Mouse (Mus musculus) kidney, postnatal 10 days (tissue): Measurements from ENCODE around the gene Sez6l.

ENCODE experiments used
- DNase-seq: peaks from one replicate; pipeline ENCODE4 v3.0.0; 2021; ENCODE audit warnings: mixed read lengths

Sez6l gene

DNA sequence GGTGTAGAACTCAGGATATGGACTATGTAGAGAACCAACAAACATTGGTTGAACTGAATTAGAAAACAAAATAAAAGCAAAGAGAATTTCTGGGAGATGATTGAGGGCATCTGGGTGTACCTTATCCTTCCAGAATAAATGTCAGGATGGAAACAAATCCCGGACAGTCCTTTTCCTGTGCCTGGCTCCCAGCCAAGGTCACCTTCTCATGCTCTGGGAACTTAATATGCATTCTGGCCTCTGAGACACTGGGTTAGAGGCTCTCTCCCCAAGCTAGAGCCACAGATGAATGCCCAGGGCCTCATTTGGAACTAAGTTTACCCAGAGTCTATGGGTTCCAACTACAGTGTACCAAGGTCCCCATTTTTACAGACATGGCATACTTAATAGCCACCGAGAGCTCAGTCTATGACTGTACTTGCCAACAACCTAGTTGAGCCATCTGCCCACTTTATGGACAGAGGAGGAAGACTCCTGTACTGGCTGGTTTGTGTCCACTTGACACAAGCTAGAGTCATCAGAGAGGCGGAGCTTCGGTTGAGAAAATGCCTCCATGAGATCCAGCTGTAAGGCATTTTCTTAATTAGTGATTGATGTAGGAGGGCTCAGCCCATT lies 7.3 kb upstream of the Sez6l start:
- DNase-seq, result peak; percentile 32

DNA sequence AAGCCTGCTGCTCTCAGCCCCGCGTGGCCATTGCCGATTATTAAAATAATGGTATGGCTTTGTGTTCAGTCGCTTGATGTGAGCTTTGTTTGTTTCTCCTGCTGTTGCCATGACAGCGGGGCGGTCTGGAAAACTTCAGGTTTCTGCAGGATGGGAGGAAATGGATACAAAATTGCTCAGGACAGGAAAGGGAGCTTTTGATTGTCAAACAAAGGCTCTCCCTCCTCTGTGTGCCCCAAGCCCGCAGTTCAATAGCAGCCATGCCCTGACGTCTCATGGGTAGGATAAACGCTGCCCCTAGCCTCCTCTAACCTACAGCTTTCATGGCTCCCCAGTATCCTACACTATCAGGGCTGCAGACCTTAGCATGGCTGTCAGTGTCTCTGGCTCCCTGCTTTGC lies 6.3 kb upstream of the Sez6l start:
- peak; percentile 16 for DNase-seq

DNA sequence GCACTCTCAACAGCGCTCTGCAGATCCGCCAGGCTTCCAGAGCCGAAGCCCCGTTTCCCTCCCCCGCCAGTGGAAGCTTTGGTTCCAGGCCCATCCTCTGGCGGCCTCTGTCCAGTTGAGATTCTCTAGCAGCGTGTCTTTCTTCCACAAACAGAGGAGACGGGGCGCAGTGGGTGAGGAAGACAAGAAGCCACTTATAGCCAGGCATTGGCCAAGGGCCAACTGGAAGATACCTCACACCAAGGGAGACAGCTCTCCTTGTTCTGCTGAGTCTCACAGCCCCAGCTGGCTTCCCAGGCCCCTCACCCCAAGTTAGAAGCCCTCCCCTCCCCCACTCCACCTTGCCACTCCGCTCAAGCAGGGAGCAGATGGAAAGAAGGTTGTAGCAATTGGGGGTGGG lies 765 bp upstream of the Sez6l start:
- peak; percentile 15 for DNase-seq

DNA sequence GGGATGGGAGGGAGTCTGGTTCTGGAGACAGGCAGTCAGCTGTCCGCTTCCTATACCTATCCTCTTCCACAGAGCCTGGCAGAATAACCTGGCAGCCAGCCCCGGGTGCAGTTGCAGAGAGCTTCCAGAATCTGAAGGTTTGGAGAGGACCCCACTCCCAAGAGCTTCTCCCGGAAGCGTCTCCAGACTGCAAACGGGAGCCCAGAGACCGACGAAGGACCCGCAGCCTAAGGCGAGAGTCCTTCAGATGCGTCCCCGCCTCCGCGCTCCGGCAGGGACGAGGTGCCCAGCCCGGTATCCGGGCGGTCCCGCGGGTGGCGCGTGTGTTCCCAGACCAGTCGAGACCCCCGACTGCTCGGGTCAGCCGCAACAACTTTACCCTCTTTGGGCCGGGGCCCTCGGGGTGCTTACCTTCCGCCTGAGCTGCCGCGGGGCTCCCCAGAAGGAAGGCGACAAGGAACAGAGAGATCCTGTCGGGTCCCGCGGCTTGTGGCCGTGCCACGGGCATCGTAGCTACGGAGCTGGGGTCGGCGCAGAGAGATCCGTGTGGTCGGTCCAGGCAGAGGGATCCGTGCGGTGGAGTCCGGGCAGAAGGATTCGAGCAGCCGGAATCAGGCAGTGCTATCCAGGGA lies 508 bp downstream of the Sez6l start:
- DNase-seq, result no peak

DNA sequence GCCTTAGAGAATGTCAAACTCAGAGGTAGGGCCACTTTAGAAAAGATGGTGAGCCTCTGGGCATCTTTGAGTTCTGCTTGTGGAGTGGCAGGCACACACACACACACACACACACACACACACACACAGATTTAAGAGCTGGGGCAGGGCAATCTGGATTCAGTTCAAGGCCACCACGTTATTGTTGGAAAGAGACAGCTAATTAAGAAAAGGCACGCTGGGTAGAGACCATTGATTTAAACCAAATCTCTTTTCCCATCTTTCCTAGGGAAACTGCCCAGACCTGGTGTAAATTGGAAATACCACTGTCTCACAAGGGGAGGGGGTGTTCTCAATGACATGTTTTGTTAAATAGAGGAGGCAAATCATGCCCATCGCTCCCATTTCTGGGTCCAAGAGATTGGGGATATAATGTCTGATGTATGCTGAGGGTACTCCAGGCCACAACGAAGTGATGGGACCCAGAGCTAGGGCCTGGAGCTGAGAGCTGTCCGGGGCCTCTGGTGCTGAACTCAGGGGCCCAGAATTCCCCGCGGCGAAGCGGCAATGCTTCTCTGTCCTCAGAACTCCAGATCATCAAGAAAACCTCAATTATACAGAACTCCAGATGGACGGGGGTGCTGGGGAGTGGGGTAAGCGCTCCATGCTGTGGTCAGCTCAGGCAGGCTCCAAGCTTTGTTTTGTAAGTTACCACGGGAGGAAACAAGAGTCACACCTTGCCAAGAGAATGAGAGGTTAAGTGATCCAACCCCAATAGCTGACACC lies 1.7 kb downstream of the Sez6l start:
- DNase-seq, result peak; percentile 63

DNA sequence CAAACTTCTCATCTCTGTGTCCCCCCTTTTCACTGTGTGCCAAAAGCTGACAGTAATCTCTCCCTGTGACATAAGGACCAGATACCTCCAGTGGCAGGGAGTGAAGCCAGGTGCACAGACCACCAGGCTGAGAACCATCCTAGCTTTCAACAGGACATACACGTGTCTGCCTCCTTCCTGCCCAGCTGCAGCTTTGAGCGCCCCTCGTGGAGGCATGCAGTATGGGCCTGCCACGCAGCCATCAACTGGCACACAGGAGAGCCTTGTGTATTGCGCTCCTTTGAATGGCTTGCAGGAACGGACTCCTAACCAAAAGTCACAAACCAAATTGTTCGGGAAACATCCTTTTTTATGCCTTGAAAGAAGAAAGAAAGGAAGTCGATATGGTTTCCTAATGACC lies 3.1 kb downstream of the Sez6l start:
- peak; percentile 69 for DNase-seq

DNA sequence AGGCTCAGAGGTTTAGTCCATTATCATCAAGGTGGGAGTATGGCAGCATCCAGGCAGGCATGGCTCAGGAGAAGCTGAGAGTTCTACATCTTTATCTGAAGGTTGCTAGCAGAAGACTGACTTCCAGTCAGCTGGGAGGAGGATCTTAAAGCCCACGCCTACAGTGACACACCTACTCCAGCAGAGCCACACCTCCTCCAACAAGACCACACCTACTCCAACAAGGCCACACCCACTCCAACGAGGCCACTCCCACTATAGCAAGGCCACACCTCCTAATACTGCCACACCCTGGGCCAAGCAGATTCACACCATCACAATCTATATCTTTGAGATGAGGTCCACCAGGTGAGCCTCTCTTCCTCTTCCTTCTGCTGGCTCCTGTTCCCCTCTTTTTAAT lies 4.8 kb downstream of the Sez6l start:
- DNase-seq, result no peak

DNA sequence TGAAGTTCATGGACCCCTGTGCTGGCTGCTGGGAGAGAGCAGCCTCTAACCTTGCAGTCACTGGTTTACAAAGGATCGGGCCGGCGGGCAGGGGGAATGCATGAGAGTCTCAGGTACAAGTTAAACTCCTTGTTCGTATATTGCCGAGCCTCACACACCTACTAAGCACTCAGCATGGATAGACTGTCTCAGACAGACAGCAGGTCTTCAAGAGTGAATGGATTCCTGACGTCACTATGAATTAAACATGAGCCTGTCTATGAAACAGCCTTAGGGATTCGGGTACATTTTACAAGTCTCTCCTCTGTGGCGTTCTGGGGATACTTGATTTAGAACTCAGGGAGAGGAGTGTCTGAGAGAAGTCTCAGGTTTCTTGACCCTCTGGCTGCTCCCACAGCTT lies 11.5 kb downstream of the Sez6l start:
- DNase-seq, result no peak

DNA sequence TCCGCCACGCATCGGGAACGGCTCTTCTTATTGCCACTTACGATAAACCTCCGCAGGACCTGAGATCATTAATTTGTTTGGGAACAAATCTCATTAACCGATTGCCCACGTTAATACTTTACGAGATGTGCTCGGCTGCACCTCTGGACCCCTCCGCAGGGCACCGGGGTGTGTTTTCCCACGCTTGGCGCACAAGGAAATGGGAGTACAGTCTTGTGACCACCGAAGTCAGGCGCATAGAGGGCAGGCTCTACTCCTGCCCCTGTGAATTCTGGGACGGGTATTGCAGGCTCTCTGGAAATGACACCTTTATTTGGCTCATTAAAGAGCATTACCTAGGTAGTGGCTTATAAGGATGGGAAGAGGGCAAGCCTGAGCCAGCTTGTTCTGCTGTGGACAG lies 11.9 kb downstream of the Sez6l start:
- no peak for DNase-seq

DNA sequence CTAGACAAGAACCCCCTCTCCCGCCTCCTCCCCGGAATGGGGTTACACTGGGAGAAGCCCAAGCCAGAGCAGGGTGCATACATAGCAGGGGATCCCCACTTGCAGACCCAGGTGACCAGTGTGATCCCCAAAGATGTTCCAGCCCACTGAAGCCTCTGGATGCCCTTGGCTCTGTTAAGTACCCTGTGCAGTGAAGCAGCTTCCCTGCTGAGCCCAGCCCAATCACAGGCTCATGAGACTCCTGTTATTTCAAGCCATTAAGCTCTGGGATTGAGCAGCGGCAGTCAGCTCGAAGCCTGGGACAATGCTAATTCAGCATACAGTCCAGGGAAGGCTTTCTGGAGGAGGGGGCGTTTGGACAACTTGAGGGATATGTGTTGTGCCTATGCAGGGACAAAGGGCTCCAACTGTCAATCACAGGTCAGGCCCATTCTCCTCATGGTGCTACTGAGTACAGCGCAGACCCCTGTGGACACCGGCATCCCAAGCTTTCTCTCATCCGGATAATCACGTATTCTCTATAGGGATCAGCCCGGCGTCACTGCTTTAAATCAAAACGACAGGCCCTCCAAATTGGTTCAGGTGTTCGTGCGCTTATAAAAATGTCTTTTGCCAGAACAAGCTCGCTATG lies 16.0 kb downstream of the Sez6l start:
- DNase-seq, result no peak

DNA sequence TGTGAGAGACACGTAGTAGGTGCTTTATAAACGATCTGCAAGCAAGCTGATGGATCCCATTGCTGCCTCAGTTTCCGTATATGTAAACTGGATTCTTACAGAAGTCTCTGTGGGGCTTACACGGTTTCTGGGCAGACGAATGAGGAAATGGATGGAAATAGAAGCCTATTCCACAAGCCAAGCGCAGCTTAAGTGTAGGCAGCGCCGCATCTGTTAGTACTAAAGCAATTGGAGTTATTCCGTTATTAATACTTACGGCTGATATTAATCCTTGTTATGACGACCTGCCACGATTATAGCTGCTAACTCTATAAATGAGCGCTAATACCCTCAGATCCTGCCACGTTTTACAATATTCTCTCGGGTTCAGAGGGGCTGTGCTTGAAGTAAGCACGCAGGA lies 16.8 kb downstream of the Sez6l start:
- no peak for DNase-seq

DNA sequence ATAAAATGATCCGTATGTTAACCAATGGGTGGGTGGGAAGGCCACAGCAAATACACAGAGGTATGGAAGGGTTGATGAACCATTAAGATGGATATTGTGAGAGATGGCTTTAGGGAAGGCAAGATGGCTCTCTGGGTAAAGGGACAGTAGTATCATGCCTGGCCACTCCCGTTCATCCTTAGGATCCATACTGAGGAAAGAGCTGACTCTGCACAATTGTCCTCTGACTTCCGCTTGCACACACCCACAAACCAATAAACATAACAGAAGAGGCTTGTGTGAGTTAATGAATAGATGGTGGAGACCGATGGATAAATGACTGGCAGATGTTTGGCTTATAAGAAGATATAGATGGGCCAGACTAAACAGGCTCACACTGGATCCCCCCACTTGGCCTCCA lies 19.6 kb downstream of the Sez6l start:
- no peak for DNase-seq

DNA sequence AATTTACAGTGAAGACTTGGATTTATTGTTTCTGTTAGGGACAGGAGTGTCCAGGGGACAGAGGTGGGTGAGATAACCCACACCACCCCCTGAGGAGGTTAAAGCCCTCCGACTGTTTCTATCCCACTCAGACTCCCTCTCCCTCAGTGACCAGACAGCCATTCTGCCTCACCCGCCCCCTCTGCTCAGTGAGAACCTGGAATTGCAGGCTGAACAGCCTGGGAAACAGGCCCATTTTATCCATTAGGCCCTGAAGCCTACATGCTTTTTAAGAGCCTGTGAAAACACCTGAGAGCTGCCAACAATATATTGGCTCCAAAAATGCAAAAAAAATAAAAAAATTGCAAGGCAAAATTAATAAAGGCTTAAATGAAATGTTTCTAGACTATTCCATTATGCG lies 20.3 kb downstream of the Sez6l start:
- DNase-seq, result no peak

DNA sequence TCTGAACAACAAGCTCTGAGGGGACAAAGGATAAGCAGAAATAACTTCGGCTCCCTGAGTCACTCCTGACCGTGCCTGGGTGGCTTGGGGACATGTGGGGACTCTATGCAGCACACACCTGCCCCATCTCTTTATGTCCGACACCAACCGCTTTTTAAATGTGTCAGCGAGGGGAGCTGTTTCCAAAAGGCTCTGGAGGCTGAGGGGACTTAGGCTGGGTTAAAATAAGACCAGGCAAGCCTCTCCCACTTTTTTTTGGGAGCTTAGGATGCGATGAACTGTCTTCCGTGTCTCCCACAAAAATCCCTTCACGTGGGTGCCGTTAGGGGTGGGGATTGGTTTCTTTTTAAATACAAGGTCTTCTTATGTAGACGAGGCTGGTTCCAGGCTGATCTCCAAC lies 22.5 kb downstream of the Sez6l start:
- DNase-seq, result no peak

DNA sequence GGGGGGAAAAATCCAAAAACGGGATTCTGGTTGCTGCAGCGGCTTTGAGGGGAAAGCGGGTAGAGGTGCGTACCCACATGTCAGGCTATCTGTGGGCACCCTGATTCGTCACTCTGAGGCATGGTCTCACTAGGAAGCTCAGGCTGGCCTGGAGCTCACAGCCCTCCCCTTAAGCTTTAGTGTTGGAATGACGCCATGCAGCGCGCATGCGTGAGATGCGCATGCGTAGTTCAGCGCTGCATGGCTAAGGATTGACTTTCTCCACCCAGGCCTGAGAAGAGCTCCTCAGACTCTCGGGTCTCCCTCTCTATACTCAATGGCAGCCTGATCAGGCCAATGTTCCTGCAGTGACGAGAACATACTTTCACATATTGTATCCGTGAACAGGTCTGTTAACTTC lies 24.2 kb downstream of the Sez6l start:
- DNase-seq, result no peak

DNA sequence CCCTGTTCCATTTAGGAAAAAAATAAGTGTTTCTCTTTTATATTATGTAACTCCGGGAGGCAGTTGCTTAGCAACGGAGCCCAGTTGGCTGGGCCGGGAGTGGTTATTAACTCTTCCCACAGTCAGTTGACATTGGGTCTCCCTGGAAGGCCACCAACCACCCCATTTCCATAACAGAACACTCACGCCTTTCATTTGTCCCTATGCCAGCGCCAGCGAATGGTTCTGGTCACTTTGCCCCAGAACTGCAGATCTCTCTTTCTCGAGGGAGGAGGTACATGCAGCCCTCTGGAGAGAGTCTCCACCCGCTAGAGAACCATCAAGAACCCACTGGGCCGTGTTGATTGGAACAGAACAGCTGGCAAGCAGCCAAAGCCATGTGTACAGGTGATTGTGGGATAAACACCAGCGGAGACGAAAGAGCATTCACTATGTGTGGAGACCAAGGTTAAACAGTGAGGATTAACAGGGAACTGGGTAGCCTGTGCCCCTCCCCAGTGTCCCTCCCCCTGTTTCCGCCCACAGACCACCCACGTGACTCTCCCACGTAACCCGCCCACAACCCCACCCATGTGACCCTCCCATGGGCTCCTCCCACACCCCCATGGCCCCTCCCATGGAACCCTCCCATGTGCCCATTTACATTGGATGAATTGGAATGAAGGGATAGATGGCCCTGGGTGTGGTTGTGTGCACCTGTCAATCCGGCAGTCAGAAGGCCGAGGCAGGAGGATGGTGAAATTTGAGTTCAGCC lies 24.8 kb downstream of the Sez6l start:
- peak; percentile 19 for DNase-seq

DNA sequence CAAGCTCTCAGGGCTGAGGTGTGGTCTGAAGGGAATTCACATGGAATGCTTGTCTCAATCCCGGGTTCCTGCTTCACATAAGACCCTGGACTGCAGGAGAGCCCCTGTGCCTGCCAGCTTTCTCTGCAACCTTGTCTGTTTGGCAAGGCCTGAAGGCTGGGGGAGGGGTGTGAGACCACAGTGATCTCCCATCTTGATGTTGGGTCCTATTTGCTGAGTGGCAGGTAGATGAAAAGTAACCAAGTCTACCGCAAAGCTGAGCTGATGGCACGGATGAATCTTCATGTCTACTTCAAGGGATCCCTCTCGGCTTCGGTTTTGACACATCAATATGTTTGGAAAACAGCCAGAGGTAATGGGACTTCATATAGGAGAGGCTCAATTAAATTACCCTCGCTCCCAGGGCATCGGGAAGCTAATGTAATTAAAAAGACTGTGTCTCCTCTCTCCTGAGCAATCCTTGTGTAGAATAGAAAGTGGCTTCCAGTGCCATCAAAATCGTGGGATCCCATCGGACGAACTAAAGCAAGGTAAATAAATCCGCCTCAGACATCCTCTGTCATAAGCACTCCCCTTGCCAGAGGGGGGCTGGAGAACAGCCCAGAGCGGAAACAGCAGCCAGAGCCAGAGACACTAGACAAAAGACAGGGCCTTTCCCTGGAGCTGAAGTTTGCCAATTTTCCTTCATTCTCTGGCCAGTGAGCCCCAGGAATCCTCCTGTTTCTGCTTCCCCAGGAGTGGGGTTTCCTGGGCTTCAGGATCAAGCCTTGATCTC lies 28.0 kb downstream of the Sez6l start:
- DNase-seq, result peak; percentile 59

DNA sequence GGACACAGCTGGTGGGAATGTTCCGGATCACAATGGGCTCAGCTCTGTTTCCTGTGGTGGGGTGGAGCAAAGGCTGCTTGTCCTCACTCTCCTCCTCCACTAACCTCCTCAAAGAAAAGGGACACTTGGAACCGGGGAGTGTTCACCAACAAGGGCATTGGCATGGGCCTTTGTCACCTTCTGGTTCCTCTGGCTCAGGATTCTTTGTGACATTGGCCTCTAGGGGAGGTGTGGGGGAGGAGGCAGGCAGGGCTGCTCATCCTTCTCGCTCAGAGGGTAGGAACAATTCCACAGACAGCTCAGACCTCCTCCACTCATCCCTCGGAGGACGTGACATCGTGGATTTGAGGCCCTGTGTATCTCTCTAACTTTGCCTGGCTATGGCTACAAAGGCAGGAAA lies 30.2 kb downstream of the Sez6l start:
- no peak for DNase-seq

DNA sequence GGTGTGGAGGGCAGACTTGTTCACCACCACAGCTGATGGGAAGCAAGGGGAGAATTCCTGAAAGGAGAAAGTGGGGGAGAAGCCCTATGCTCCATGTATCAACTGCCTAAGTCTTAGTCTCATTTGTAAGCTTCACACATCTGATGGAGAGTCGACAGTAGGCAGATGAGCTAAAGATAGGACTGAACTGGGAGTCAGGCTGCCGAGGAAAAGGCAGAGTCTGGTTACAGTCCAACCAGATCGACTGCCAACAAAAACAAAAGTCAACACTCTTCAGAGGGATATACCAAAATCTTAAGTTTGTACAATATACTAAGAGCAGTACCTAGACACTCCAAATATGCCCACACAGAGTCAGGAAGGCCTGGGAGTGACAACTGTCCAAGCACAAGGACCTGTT lies 38.7 kb downstream of the Sez6l start:
- no peak for DNase-seq

DNA sequence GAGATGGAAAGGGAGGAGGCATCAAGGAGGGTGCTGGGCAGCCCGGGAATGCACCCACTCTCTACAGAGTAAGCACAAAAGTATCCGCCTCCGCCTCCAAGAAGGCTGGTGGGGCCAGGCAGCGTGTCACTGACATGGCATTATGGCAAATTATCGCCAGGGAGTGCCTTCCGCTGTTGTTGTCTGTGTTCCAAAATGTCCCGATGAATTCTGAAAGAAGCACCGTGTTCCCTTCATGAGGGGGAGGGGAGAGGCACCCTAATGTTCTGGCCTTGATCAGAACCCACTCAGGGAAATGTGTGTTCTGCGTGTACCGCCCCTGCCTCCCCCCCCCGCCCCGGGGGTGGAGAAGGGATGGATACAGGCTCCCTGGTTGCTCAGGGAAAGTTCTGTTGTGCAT lies 41.1 kb downstream of the Sez6l start:
- DNase-seq, result no peak

DNA sequence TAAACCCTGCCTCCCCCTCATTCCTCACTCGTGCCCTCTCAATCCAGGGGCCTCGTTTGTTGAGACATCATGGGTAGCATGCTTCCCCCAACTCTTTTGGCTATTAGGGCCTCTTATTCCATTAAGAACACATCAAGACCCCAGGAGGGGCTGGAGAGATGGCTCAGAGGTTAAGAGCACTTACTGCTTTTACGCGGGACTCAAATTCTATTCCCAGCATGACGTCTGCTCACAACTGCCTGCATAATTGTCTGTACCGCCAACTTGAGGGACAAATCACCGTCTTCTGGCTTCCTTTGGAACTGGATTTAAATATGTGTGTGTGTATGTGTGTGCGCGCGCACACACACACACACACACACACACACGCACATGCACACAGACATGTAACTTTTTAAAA lies 42.8 kb downstream of the Sez6l start:
- DNase-seq, result no peak

DNA sequence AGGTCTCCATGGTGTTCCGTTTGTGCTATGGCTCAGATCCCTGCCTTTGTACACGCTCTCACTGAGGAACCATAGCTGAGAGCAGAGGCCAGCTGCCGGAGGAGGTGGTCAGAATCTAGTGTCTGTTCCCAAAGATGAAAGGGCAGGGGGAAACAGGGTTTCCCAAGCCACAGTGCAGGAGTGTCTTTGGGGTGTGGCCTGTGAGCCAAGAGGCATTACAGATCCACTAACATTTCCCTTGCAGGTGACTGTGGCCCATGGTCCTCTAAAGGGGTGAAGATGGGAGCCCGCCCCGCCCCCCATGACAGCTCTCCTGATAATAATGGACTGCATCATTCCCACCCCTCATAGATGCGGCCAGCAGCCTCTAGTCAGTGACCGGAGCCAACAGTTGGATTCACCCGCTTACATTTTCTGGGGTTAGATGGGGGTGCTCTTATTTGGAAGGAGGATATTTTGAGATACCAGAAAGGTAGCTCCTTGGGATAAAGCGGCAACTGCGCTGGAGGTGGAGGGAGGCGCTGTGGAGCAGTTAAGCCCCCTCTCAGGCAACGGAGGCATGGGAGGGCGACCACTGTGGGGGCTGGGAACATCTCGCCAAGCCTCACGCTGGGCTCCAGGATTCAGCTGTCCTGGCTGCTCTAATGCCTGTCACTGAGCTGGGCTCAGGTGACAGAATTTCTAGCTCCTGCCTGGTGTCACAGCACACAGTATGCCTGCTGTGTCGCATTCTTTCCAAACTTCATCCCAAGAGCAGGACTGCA lies 43.5 kb downstream of the Sez6l start:
- no peak for DNase-seq
